Comparison of ENCODE assay signal across 8 mouse cellular contexts in the genomic region with DNA sequence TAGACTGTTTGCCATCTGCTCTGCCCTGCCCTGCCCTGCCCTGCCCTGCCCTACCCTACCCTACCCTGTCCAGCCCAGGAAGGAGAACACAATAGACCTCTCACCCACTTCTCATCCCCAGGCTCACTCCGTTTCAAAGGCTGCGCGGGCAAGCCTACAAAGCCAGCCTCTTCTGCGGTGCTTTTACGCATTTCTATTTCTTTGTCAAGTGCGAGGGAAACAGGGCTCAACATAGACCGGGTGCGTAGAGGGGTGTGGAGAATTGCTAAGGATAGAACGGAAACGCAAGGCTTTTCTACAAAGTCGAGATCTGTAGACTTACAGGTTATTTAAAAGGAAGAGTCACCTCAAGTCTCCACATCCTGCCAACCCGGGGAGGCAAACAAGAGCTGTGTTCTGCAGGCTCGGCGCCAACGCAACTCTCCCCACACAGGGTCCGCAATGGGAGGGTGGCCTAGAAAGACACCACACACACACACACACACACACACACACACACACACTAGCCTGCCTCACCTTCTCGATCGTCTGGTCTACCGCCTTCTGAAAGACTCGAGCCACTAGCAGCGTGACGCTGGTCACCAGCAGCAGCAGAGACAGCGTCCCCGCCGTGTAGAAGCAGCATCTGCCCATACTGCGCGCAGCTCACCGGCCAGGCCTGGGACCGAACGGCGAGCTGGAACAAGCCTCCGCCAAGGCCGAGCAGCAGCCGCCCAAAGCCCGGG. TPM values are rescaled to one million over a fixed set of nuclear protein-coding genes. Genes with fewer than 3 reads are reported as not detected.
DNase-seq lines count a peak whose midpoint lies in the region; ATAC-seq and TF ChIP-seq lines count a peak whose summit lies in the region.

No protein-coding gene starts in this region.

- WGBS in intestine, embryonic 15.5 days: under 1% methylated on average over 35 of the region's 35 CpGs
- WGBS in liver, postnatal 0 days (ENCODE audit: insufficient replicate concordance): 0% methylated on average over 35 of the region's 35 CpGs

- DNase-seq in right cerebral cortex, postnatal 10 days (ENCODE audit: low spot score in 2 of 2): peak; percentile 72 to 75
- no peak for DNase-seq in right cerebral cortex, postnatal 25 days
- DNase-seq in brain, embryonic 14.5 days (ENCODE audit: low read depth): peak; percentile 84
- peak; percentile 44 for DNase-seq in gastrocnemius, postnatal 14 days
- peak; percentile 61 for DNase-seq in liver, postnatal 0 days
- peak; percentile 51 for DNase-seq in natural killer cell, adult 2 months (ENCODE audit: low spot score in 2 of 2)
- no peak for DNase-seq in c-Kit-positive CD71-positive TER-119-positive erythroid progenitor cells, embryonic 14.5 days (ENCODE audit: low spot score)

- TF ChIP-seq EP300 in liver, postnatal 0 days (IDR thresholded peaks at IDR 0.05; ENCODE audit: low read depth): no peak

- no peak for TF ChIP-seq CTCF in brain, embryonic 14.5 days (IDR thresholded peaks at IDR 0.05; ENCODE audit: borderline replicate concordance, extremely low read depth, insufficient read depth, insufficient read length)
- TF ChIP-seq CTCF in liver, postnatal 0 days (IDR thresholded peaks at IDR 0.05; ENCODE audit: low read depth): no peak

- H3K27me3 ChIP-seq in intestine, embryonic 15.5 days (replicated peaks): no peaks in the 10 kb centered on the region
- H3K27me3 ChIP-seq in liver, postnatal 0 days (ENCODE audit: insufficient read depth, low read length): no peaks in the 10 kb centered on the region

- peak; percentile 85 for ATAC-seq in intestine, embryonic 15.5 days
- peak; percentile 69 for ATAC-seq in liver, postnatal 0 days

- H3K9me3 ChIP-seq in intestine, embryonic 15.5 days: no peaks in the 10 kb centered on the region
- no peaks in the 10 kb centered on the region for H3K9me3 ChIP-seq in liver, postnatal 0 days (ENCODE audit: low read length)

- peak overlapping the region; percentile 81 for H3K4me2 ChIP-seq in intestine, embryonic 15.5 days (replicated peaks)
- H3K4me2 ChIP-seq in liver, postnatal 0 days (ENCODE audit: low read depth, low read length): peak overlapping the region; percentile 86

- peak overlapping the region; percentile 86 for H3K9ac ChIP-seq in intestine, embryonic 15.5 days
- peak overlapping the region; percentile 91 for H3K9ac ChIP-seq in liver, postnatal 0 days (replicated peaks)

- peaks cover 19% of the 10 kb centered on the region for H3K4me1 ChIP-seq in intestine, embryonic 15.5 days (replicated peaks)
- H3K4me1 ChIP-seq in liver, postnatal 0 days (ENCODE audit: insufficient read depth): peaks cover 28% of the 10 kb centered on the region

- peak overlapping the region; percentile 95 for H3K27ac ChIP-seq in intestine, embryonic 15.5 days
- peak overlapping the region; percentile 98 for H3K27ac ChIP-seq in liver, postnatal 0 days (ENCODE audit: low read depth)

- H3K4me3 ChIP-seq in intestine, embryonic 15.5 days (replicated peaks): peak overlapping the region; percentile 79
- peak overlapping the region; percentile 85 for H3K4me3 ChIP-seq in liver, postnatal 0 days (ENCODE audit: low read depth, low read length)

- no peaks in the 10 kb centered on the region for H3K36me3 ChIP-seq in intestine, embryonic 15.5 days
- no peaks in the 10 kb centered on the region; the same call in 1 of the 2 replicates for H3K36me3 ChIP-seq in liver, postnatal 0 days (replicated peaks; ENCODE audit: insufficient read depth, low read length)

- intact Hi-C loops in gastrocnemius, postnatal 14 days (cut with DNase I; ENCODE audit: low total_unique reads): no loop called here

- no peak for TF ChIP-seq POLR2A in brain, embryonic 14.5 days (IDR thresholded peaks at IDR 0.05; ENCODE audit: borderline replicate concordance, extremely low read depth, insufficient read depth, insufficient read length, poor library complexity, severe bottlenecking)

RNA-seq across cellular contexts. Expression of gene Scarb2, which starts 1.8 kb away (rescaled TPM):
- polyA plus RNA-seq in brain, embryonic 14.5 days (2012; rRNA removed): 57.4 and 71.5 TPM in 2 replicates
- 10 to 100 TPM; 71.7 to 79.2 TPM for total RNA-seq in gastrocnemius, postnatal 14 days (2021)
- 12.4 and 13.1 TPM in 2 replicates for polyA plus RNA-seq in intestine, embryonic 15.5 days (2015; fragmentation: Nextera tagmentation; extraction: Ambion mirVana)
- 16.3 and 16.5 TPM in 2 replicates for polyA plus RNA-seq in liver, postnatal 0 days (2015; fragmentation: Nextera tagmentation; extraction: Ambion mirVana)

RNA-seq across cellular contexts. Expression of gene Fam47e, which starts 50.0 kb away (rescaled TPM):
- polyA plus RNA-seq in brain, embryonic 14.5 days (2012; rRNA removed): 0.37 and 0.56 TPM in 2 replicates
- not detected for total RNA-seq in gastrocnemius, postnatal 14 days (2021)
- polyA plus RNA-seq in intestine, embryonic 15.5 days (2015; fragmentation: Nextera tagmentation; extraction: Ambion mirVana): 0.23 TPM in 1 of 2 replicates, not detected in the other
- 8.4 and 9.8 TPM in 2 replicates for polyA plus RNA-seq in liver, postnatal 0 days (2015; fragmentation: Nextera tagmentation; extraction: Ambion mirVana)

Comparison
In these comparisons a context has a peak if more than half of its experiments do, and no peak if none do; other contexts are left out.
1. DNase-seq: peak in right cerebral cortex, postnatal 10 days (2 of 2), brain, embryonic 14.5 days (single experiment), gastrocnemius, postnatal 14 days (single experiment), liver, postnatal 0 days (single experiment) and natural killer cell, adult 2 months (2 of 2); none in right cerebral cortex, postnatal 25 days (single experiment) and c-Kit-positive CD71-positive TER-119-positive erythroid progenitor cells, embryonic 14.5 days (single experiment).